Mouse (Mus musculus) myocyte (in vitro differentiated cells): ENCODE results near the gene Hist1h2ab.

ENCODE experiments used
- E2F4 ChIP-seq: IDR thresholded peaks from one replicate; pipeline ENCODE4 v1.6.1; 2011; ENCODE audit warnings: mild to moderate bottlenecking, control low read depth, moderate library complexity; ENCODE audit not compliant: insufficient read depth
- MAX ChIP-seq: IDR thresholded peaks from one replicate; pipeline ENCODE4 v1.6.1; 2011; ENCODE audit warnings: low read depth, mild to moderate bottlenecking, control low read depth
- POLR2AphosphoS2 ChIP-seq: IDR thresholded peaks from one replicate; pipeline ENCODE4 v1.6.1; 2011; ENCODE audit warnings: low read depth, control low read depth; ENCODE audit not compliant: insufficient read length
- TCF12 ChIP-seq: IDR thresholded peaks from one replicate; pipeline ENCODE4 v1.6.1; 2011; ENCODE audit warnings: mild to moderate bottlenecking, control low read depth; ENCODE audit not compliant: poor library complexity, insufficient read depth, severe bottlenecking

DNA sequence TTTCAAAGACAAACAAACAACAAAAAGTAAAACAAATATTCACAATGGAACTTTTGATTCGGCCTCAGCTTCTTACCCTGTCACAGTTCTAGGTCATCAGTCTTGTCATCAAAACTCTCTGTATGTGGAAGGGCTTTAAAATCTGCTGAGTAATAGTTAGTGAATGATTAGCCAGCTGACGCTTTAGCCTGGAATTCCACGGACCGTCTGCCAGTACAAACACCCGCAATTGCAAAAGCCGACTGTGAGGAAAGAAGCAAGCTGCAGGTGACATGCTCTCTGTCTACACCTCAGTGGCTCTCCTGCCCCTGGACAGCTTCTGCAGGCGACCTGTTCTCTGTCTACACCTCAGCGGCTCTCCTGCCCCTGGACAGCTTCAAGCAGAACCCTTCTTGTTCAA is 20.4 kb upstream of the Hist1h2ab start:
- TF ChIP-seq TCF12 (no peak), POLR2AphosphoS2 (no peak), MAX (no peak), E2F4 (no peak)
